Mouse (Mus musculus): ENCODE measurements around the gene Nobox. TPM values are rescaled to one million over a fixed set of nuclear protein-coding genes. Genes with fewer than 3 reads are reported as not detected.

The Nobox gene
- total RNA-seq (2021), result not detected
- long read RNA-seq, experiment 1, result 0 reads
- long read RNA-seq, experiment 2, result 0 reads

GRCm38 (mm10) chr6:43309454-43309853, at the start of gene Nobox:
Gene Nobox, minus strand, starts transcription at chr6:43309554.
- intact Hi-C loops (cut with DNase I), result no loop called here
- no peak for DNase-seq

- intact Hi-C loops (cut with DNase I), result no loop called here
- DNase-seq, result no peak
These were observed 45.3 kb upstream of the Nobox start for GRCm38 (mm10) chr6:43354562-43355241.

DNA sequence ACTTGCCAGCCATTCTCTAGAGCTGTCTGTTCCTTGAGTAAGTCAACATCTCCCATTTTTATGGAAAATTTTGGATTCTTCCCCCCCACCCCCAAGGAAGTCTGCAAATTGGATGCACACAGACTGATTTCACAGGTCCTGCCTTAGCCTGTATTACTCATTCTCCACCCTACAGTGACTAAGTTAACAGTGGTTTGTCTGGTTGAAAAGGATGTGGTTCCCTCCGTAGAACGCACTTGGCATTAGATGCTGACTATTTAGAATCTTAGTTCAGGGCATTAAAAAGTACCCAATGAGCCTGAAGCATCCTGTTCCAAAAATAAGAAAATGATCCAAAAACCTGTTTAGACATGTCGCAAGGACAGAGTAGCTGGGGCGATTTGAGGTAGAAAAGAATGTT, 44.1 kb upstream of the Nobox start:
- no peak for DNase-seq
- intact Hi-C loops (cut with DNase I), result no loop called here

- intact Hi-C loops (cut with DNase I), result no loop called here
- no peak for DNase-seq
These were observed 39.7 kb upstream of the Nobox start for GRCm38 (mm10) chr6:43349083-43349482.

GRCm38 (mm10) chr6:43347637-43348036, 38.3 kb upstream of the Nobox start:
- intact Hi-C loops (cut with DNase I), result no loop called here
- no peak for DNase-seq

DNA sequence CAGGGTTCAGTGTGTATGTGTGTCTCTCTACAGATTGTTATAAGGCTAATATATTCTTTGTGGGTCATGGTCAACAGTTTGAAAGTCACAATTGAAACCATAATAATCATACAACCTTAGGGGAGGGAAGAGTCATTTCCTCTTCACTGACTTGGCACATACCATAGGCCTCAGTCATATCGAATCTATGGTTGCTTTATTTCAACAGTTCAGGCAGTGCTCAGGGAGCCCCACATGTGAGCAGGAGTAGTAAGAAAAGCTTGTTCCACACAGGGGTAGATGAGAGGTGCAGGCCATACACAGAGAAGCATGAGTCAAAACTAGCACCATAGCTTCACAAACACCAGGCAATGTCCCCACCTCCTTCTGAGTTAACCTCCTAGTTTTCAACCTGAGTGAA, 33.7 kb upstream of the Nobox start:
- intact Hi-C loops (cut with DNase I), result no loop called here
- no peak for DNase-seq

DNA sequence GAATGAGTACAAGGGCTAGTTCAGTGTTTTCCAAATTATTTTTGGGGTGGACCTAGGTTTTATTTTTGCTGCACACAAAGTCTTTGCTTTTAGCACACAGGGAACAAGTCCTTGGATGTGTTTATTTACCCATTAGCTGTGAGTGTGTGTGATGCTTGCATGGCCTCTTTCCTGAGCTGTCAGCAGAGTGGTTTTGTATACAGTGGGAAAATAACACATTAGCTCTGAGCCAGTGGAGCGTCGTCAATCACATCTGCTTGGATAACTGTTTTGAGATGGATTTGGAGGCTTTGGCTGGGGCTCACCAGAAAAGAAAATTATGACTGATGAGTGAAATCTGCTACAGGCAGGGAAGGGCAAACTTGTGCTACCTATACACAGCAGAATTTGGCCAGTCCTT, 33.0 kb upstream of the Nobox start:
- DNase-seq, result no peak
- intact Hi-C loops (cut with DNase I), result no loop called here

DNA sequence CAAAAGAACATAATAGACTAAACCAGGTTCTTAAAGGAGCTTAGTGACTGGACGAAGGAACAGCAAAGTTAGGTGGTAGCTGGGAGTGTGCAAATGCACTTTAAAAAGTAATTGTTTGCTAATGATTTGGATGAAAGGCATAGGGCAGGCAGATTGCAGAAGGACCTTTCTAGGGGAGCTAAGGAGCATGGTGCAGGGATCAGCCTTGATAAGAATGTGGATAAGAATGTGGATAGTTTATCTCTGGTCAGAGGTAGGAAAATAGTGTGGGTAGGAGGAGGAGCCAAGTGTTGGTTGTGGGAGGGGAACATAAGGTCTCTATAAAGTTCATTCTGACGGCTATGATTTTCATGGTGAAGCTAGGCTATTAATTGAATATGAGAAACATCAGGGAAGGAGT, 29.4 kb upstream of the Nobox start:
- no peak for DNase-seq
- intact Hi-C loops (cut with DNase I), result no loop called here

DNA sequence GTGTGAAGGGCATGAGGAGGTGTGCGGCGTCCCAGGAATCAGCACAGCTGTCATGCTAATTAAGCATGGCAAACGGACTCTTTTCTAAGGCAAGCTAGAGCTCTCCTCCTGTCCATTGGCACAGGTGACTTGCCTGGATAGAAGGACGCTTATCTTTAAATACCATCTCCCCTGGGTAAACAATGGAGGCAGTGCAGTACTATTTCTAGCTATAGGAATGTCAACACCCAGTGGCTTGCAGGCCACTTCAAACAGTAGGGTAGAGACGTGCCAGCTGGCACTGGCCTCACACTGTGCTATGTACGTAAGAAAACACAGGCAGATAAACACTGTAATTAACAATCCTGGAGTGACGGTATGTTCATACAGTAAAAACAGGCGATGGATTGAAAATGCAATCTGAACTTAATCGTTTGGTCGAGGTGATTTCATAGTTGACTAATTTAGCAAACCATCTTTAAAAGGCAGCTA, 28.2 kb upstream of the Nobox start:
- DNase-seq, result peak; percentile 45 to 69
- intact Hi-C loops (cut with DNase I), result no loop called here

GRCm38 (mm10) chr6:43335619-43336234, 26.4 kb upstream of the Nobox start:
- intact Hi-C loops (cut with DNase I), result no loop called here
- no peak for DNase-seq

GRCm38 (mm10) chr6:43333479-43333878, 24.1 kb upstream of the Nobox start:
- no peak for DNase-seq
- intact Hi-C loops (cut with DNase I), result no loop called here

DNA sequence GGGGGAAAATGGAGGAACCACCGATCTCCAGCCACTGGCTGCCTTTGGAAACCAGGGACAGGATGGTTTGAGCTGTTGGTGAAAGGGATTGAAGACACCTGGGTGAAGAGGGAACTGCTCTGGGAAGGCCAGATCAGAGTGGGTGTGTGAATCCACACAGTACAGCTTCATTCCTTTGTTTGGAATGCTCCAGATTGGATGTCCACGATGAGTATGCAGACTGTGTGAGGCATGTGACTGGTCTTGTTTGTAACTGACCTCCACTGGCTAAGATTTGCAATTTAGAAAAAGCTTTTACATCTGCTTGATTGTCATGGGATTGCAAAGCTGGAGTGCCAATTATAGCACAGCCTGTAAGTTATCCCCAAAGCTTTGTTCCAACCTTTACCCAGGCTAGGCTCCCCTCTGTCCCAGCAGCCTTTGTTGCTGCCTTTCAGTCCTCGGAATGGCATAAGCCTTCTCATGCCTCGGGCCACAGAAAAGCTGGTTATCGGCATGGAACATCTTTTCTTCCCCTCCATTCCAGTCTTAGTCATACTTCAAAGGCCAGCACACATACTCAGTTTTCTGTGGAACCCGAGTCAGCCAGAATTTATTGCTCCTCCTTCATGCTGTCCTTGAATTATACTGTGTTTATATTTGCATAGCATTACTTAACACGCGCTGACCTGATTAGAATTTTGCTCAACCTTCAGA, 3.8 kb upstream of the Nobox start:
- DNase-seq, result no peak
- intact Hi-C loops (cut with DNase I), result no loop called here

DNA sequence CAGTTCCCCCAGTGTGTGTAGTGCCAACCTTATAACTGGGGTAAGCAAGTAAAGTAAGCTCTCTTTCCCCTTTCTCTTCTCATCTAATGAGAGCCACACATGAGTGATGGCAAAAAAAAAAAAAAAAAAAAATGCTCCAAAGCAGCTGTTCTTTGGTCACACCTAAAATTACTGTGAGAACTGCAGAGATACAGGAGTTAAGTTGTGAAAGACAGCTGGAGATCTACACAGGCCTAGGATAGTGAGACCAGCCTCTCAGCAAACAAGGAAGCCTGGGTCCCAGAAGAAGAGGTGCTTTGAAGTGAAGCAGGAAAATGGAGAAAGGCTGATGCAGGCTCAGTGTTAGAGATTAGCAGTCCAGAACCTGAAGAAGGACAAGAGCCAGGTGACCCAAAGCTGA, 3.2 kb upstream of the Nobox start:
- no peak for DNase-seq
- intact Hi-C loops (cut with DNase I), result no loop called here

GRCm38 (mm10) chr6:43310071-43310470, 717 bp upstream of the Nobox start:
- DNase-seq, result peak in 1 of 2 experiments; percentile 30
- intact Hi-C loops (cut with DNase I), result no loop called here

- intact Hi-C loops (cut with DNase I), result loop anchor here (2.0 to 5.0 kb wide), 2 partner anchors 43 to 275 kb away; no protein-coding TSS in a partner anchor
- no peak for DNase-seq
These were observed 11.9 kb downstream of the Nobox start for GRCm38 (mm10) chr6:43297508-43297850.

DNA sequence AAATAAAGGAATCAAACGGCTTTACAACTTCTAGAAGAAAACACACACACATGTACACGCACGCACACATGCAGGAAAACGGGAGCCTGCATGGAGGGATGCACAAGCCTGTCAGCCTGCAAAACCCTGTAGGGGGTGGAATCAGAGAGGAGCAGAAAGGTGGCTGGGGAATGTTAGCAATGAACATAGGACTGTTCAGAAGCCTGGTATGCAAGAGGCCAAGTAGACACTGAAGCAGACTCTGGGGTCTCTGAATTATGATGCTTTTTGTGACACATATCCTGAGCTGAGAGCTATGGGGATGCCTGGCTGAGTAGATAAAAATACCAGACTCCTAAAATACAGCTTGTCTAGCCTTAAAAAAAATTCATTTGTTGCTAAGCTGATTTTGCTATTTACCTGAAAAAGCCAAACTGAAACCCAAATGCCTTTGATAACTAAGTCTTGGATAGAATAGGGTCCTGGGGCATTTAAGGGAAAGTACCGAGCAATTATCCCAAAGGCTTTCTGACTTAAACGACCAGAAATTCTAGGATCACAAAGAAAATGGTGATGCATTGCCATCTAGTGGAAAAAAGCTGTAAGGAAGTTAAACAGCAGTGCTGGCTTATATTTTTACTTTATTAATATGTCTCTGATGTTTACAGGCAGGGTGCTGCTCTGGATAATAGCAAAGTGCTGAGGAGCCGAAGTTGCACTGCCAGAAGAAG, 12.4 kb downstream of the Nobox start:
- DNase-seq, result peak in 1 of 2 experiments; percentile 24
- intact Hi-C loops (cut with DNase I), result loop anchor here (2.0 to 5.0 kb wide), 2 partner anchors 42 to 275 kb away; no protein-coding TSS in a partner anchor

DNA sequence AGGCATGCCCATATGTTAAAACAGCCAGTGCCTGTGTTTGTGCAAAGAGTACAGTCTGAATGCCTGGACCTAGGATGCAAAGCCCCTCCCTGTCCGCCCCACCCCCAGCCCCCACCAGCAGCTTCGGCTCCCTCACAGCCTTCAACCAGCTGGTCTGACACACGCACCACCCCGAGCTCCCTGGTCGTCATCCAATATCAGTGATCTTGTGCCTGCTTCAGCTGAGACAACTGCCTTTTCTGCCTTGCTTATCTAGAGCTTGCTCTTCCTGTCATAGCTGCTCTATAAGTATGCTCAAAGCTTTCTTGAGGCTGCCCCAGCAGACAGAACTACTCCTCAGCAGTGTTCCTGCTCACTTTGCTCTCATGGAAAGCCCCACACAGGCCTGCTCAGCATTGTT, 13.4 kb downstream of the Nobox start:
- DNase-seq, result no peak
- intact Hi-C loops (cut with DNase I), result loop anchor here (2.0 to 5.0 kb wide), 2 partner anchors 41 to 274 kb away; no protein-coding TSS in a partner anchor

- DNase-seq, result no peak
- intact Hi-C loops (cut with DNase I), result no loop called here
These were observed 16.2 kb downstream of the Nobox start for GRCm38 (mm10) chr6:43293175-43293574.

DNA sequence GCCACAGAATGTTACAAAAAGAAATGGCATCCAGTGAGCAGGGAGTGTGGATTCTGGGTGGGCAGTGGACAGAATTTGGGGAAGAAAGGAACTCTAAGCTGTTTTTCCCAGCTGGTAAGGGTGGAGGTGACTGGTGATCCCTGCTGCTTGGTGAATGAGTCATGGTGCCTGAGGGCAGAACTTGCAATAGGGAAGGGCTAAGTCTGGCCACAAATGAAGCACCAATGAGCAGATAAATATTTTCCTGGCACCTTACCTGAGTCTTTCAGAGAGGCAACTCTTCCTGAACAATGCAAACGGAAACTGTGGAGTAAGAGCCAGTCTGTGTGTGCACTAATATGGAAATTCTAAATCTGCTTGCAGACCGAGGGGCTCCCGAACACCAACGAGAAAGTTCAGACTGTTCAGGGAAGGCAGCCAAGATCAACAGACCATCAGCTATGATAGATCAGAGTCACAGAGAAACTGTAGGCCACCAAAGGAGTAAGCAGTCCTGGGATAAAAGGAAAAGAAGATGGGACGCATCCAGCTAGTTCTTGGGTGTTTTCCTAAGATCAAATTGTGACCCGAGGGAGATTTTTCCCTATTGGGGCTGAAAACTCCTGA, 16.8 kb downstream of the Nobox start:
- no peak for DNase-seq
- intact Hi-C loops (cut with DNase I), result no loop called here

DNA sequence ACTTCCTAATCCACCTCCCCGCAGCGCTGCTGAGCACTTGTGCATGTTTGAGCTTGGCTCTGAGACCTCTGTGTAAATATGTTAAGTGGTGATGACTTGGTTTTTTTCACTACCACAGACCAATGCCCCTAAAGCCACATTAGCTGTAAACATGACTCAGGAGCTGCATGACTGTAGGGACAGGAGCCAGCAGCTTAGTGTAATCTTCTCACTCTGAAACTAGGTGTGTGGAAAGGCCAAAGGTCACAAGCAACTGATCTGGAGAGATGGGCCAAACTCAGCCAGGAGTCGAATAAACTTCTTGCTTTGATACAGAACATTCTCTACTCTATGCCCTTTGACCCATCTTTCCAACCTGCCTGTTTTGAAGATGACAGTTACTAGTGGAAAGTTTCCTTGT, 17.3 kb downstream of the Nobox start:
- DNase-seq, result no peak
- intact Hi-C loops (cut with DNase I), result no loop called here

DNA sequence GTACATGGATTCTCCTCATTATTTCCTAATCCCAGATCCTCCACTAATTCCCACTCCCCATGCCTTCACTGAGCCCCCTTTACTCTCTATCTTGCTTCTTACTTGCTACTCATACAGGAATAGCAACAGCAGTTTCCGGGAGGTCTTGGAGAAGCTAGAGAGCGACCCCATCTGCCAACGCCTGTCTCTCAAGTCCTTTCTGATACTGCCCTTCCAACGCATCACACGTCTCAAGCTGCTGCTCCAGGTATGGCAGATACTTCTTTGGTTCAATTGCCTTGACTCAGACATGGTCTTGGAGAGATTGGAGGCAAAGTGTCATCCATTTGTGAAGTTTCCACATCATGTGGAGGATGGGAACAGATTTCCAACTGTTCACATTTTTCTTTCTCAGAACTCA, 28.9 kb downstream of the Nobox start:
- no peak for DNase-seq
- intact Hi-C loops (cut with DNase I), result no loop called here

Data from heart, postnatal 14 days (tissue).